Mouse (Mus musculus) spleen, adult 2 months (tissue): ENCODE results near the gene Pkd1l1. TPM values are rescaled to one million over a fixed set of nuclear protein-coding genes. Genes with fewer than 3 reads are reported as not detected.
A peak's percentile ranks its signal among the peaks of the same experiment; 100 is the strongest.

Source experiments
- DNase-seq, 2 experiments: peaks; one replicate each; pipeline versions ENCODE4 v3.0.0 to v3.0.0-alpha.2; 2012 to 2021; ENCODE audit warnings: low spot score in 2 of 2, low read depth in 1 of 2
- H3K27ac ChIP-seq: fragments of 200-500 bp; 2 replicates; pipeline ENCODE4 v1.5.1; 2012; ENCODE audit warnings: low read length, inconsistent platforms; ENCODE audit not compliant: insufficient read depth
- H3K27me3 ChIP-seq: fragments of 200-500 bp; 2 replicates; pipeline ENCODE4 v1.6.1; 2012; ENCODE audit warnings: mild to moderate bottlenecking, moderate library complexity, low read length, inconsistent platforms; ENCODE audit not compliant: control insufficient read depth, insufficient read depth
- H3K36me3 ChIP-seq: fragments of 200-500 bp; 2 replicates; pipeline ENCODE4 v1.6.1; 2012; ENCODE audit warnings: mild to moderate bottlenecking, low read length, inconsistent platforms; ENCODE audit not compliant: control insufficient read depth, insufficient read depth
- H3K4me1 ChIP-seq: fragments of 200-500 bp; 2 replicates; pipeline ENCODE4 v1.6.1; 2011; ENCODE audit warnings: inconsistent platforms; ENCODE audit not compliant: control insufficient read depth, insufficient read depth, insufficient read length
- H3K4me3 ChIP-seq: fragments of 200-500 bp; 2 replicates; pipeline ENCODE4 v1.5.1; 2011; ENCODE audit warnings: mild to moderate bottlenecking, inconsistent platforms; ENCODE audit not compliant: insufficient read depth, insufficient read length; ENCODE audit errors: extremely low read depth
- CTCF ChIP-seq: fragments of 200-500 bp; IDR thresholded peaks from 2 replicates; pipeline ENCODE4 v1.5.1; 2011; ENCODE audit warnings: mild to moderate bottlenecking, inconsistent platforms; ENCODE audit not compliant: insufficient read depth, insufficient read length, insufficient replicate concordance; ENCODE audit errors: extremely low read depth
- POLR2A ChIP-seq: fragments of 200-500 bp; IDR thresholded peaks from 2 replicates; pipeline ENCODE4 v1.6.1; 2011; ENCODE audit warnings: low read depth, low read length, inconsistent platforms
- WGBS: fragments of 180-500 bp; shearing (Covaris S2); methylation state at CpG from one replicate; pipeline ENCODE4 v1.1.7; 2018; 5-methylcytosine and 5-hydroxymethylcytosine counted together
- polyA plus RNA-seq: library from polyadenylated mRNA; depleted of rRNA; stranded (reverse); fragments of >200 nt; gene quantifications from 2 replicates; pipeline ENCODE4 v1.2.3, GENCODE M21; 2012

Pkd1l1 gene
- polyA plus RNA-seq, 1 experiment: 0.46 TPM

DNA sequence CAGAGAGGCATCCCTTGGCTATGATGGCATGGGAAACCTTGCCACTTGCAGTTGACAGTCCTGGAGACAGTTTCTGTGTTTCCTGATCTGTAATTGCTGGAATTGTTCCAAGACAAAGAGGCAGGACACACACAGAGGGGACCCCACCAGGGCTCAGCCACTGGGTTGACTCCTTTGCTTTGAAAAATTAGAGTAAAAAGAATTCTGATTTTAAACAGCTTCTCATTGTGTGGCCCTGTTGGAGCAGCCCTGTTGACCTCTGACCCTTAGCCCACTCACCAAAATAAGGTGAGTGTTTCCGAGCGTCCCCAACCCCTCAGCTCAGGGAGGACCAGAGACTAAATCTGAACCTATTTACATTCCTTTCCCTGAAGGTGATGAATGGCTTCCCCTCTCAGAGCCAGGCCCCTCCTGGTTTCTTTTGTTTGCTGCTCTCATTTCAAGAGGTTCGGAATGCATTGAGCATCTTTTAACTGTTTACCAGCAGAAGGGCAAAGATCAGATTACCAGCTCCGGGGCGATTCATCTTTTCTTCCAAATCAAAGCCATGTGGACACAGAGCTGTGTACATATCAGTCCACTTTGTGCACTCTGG is 161.5 kb downstream of the Pkd1l1 start:
- no peaks in the 10 kb centered on the region for H3K27me3 ChIP-seq
- WGBS: 75% methylated on average over 5 of the region's 5 CpGs
- no peaks in the 10 kb centered on the region for H3K4me1 ChIP-seq
- TF ChIP-seq CTCF (no peak), POLR2A (no peak)
- no peak for DNase-seq
- H3K36me3 ChIP-seq: no peaks in the 10 kb centered on the region
- H3K27ac ChIP-seq: no peak overlapping the region
- no peak overlapping the region for H3K4me3 ChIP-seq

- WGBS: 67% methylated on average over 1 of the region's 1 CpGs
- no peaks in the 10 kb centered on the region for H3K36me3 ChIP-seq
- H3K4me3 ChIP-seq: no peak overlapping the region
- no peak overlapping the region for H3K27ac ChIP-seq
- H3K27me3 ChIP-seq: no peaks in the 10 kb centered on the region
- DNase-seq: no peak
- no peaks in the 10 kb centered on the region for H3K4me1 ChIP-seq
- no peak for TF ChIP-seq POLR2A
- no peak for TF ChIP-seq CTCF
Measured at GRCm38 (mm10) chr11:8809644-8810043, 163.4 kb downstream of the Pkd1l1 start.

DNA sequence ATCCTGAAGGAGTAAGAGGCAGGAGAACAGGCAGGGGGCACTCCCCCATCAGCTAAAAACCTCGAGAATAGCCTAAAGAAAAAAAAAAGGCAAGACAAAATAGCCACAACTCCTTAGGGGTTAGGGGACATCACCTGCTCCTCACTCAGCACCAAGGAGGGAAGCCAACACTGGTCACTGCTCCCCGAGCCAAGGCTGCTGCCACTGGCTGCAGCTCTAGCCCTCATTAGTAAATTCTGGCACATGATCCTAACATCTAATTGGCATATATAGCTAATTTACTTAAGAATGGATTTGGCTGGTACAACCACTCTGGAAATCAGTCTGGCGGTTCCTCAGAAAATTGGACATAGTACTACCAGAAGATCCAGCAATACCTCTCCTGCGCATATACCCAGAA is 166.1 kb downstream of the Pkd1l1 start:
- DNase-seq: no peak
- WGBS: 80% methylated on average over 4 of the region's 4 CpGs
- no peaks in the 10 kb centered on the region for H3K4me1 ChIP-seq
- H3K36me3 ChIP-seq: no peaks in the 10 kb centered on the region
- H3K27ac ChIP-seq: no peak overlapping the region
- no peak overlapping the region for H3K4me3 ChIP-seq
- no peaks in the 10 kb centered on the region for H3K27me3 ChIP-seq
- TF ChIP-seq CTCF: no peak

DNA sequence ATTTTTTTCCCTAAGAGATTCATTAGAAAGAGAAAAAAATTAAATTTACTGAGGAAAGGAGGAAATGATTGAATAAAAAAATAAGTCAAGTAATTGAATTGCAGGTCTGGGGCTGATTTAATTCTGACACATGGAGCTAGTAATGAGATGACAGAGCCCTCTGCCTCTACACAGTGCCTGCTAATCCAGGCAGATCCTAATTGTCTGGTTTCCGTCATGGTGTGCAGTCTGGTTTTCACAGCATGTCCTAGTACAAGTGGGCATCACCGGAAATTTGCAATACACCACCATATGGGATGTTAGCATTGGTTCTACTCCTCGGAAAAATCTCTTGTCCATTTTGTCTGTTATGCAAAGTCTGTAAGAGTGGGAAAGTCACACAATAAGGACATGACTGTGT is 168.9 kb downstream of the Pkd1l1 start:
- Histone ChIP-seq H3K4me1 (no peaks in the 10 kb centered on the region), H3K27ac (no peak overlapping the region), H3K36me3 (no peaks in the 10 kb centered on the region), H3K4me3 (no peak overlapping the region), H3K27me3 (no peaks in the 10 kb centered on the region)
- WGBS: 89% methylated on average over 3 of the region's 3 CpGs
- TF ChIP-seq CTCF (no peak), POLR2A (no peak)
- no peak for DNase-seq

DNA sequence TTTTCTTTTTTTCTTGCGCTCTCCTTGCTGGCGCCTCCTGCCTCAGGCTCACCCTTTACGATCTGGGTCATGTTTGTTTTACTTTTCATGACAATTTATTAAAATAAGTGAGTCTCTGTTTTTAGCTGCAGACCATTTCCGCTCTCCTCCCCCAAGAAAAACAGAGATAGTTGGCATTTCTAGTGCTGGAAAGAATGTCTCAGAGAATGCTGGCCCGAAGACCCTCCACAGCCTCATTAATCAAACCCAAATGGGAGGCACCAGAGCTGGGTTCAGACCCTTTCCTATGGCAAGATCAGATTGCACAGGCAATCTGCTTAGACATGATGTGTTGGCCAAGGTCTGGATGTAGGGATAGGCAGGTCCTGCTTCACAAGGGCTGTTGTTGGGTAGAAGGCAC is 175.6 kb downstream of the Pkd1l1 start:
- H3K27me3 ChIP-seq: no peaks in the 10 kb centered on the region
- peak overlapping the region; percentile 48; the same call in 1 of the 2 replicates for H3K27ac ChIP-seq
- H3K36me3 ChIP-seq: no peaks in the 10 kb centered on the region
- H3K4me1 ChIP-seq: no peaks in the 10 kb centered on the region
- 77% methylated on average over 5 of the region's 5 CpGs for WGBS
- no peak for DNase-seq
- TF ChIP-seq CTCF (no peak), POLR2A (no peak)
- H3K4me3 ChIP-seq: no peak overlapping the region

DNA sequence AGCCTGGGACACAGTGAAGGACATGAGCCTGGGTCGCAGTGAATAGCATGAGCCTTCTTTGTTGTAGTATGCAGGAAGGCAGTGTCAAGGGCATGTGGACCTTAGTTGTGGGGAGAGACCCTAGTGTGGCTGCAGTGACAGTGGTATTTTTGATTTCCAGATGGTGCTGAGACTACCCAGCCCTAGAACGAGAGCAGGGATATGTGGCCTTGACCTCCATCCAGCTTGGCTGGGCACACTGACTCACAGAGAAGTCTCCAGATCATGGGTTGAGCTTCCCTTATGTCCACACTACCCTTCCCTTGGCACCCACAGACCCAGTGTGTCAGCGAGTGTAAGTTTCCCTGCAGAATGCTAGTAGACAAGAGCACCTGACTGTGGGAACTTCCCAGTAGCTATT is 178.0 kb downstream of the Pkd1l1 start:
- WGBS: 90% methylated on average over 3 of the region's 3 CpGs
- no peaks in the 10 kb centered on the region for H3K27me3 ChIP-seq
- H3K4me3 ChIP-seq: no peak overlapping the region
- DNase-seq: no peak
- no peaks in the 10 kb centered on the region for H3K36me3 ChIP-seq
- H3K4me1 ChIP-seq: no peaks in the 10 kb centered on the region
- TF ChIP-seq POLR2A (no peak), CTCF (no peak)
- H3K27ac ChIP-seq: no peak overlapping the region

DNA sequence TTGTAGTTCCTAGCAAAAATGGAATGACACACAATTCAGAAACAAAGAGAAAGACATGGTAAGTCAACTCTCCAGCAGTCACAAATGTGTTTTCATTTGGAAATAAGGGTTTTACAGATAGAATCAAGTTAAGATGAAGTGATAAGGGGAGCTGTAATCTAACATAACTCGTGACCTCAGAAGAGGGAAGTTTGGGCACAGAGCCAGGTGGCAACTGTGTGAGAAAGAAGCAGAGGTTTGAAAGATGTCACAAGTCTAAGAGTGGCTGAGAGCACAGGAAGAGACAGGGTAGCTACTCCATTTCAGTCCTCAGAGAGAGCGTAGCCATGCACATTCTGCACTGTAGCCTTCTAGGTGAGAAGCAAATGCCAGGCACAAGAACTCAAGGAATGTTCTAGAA is 180.9 kb downstream of the Pkd1l1 start:
- TF ChIP-seq CTCF: no peak
- no peak for TF ChIP-seq POLR2A

DNA sequence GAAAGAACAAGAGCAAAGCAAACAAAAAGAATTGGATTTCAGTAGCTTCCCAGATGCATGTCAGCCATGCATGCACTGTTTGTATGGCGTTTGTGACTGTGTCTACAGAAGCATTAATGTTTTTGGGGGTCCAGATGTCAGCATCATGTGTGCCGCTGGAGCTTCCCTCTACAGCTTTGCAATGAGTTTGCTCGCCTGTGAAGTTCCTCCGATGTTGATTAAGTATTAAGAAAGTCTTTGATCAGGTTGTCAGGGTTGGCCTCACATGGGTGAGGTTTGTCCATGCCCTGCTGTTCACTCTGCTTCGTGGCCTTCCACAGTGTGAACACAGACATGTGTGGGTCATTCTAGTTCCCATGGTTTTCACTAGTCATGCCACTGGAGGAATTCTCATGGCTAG is 183.9 kb downstream of the Pkd1l1 start:
- Histone ChIP-seq H3K4me3 (no peak overlapping the region), H3K27me3 (no peaks in the 10 kb centered on the region), H3K27ac (no peak overlapping the region), H3K4me1 (no peaks in the 10 kb centered on the region), H3K36me3 (no peaks in the 10 kb centered on the region)
- TF ChIP-seq CTCF (no peak), POLR2A (no peak)
- DNase-seq: no peak
- WGBS: 87% methylated on average over 5 of the region's 5 CpGs

More for the DNA sequence above, 180.9 kb downstream of the Pkd1l1 start:
- Histone ChIP-seq H3K4me3 (no peak overlapping the region), H3K27ac (no peak overlapping the region), H3K4me1 (no peaks in the 10 kb centered on the region), H3K27me3 (no peaks in the 10 kb centered on the region), H3K36me3 (no peaks in the 10 kb centered on the region)
- WGBS: 34% methylated on average over 2 of the region's 2 CpGs
- no peak for DNase-seq
